Mouse (Mus musculus): Measurements from ENCODE around the gene Cox5b. TPM values are rescaled to one million over a fixed set of nuclear protein-coding genes. Genes with fewer than 3 reads are reported as not detected.

Cox5b gene
- polyA plus RNA-seq, 1 experiment from 2014 or later, result 626 TPM

- H3K27ac ChIP-seq (ENCODE audit: low read length), result no peak overlapping the region
- no peaks in the 10 kb centered on the region for H3K9me3 ChIP-seq (replicated peaks; ENCODE audit: control insufficient read depth, low read length, poor library complexity, severe bottlenecking)
- peak overlapping the region; percentile 85 for H3K4me3 ChIP-seq (ENCODE audit: low read depth, low read length)
- H3K9ac ChIP-seq (ENCODE audit: low read depth, low read length), result peak overlapping the region; percentile 89
- peak overlapping the region; percentile 82 for H3K4me2 ChIP-seq (ENCODE audit: low read length)
- ATAC-seq, result no peak
- 95% methylated on average over 1 of the region's 1 CpGs for whole genome bisulfite sequencing
- no peaks in the 10 kb centered on the region for H3K27me3 ChIP-seq (ENCODE audit: control insufficient read depth, insufficient read depth, low read depth, low read length)
- H3K36me3 ChIP-seq (ENCODE audit: control insufficient read depth, insufficient read depth, low read length), result peaks cover 13% of the 10 kb centered on the region
- H3K4me1 ChIP-seq (ENCODE audit: control insufficient read depth, insufficient read depth, low read length), result peaks cover 15% of the 10 kb centered on the region
Measured at GRCm38 (mm10) chr1:36708626-36709025, 17.4 kb downstream of the Cox5b start.

GRCm38 (mm10) chr1:36709055-36709853 lies 18.0 kb downstream of the Cox5b start:
- Histone ChIP-seq H3K27me3 (ENCODE audit: control insufficient read depth, insufficient read depth, low read depth, low read length) (no peaks in the 10 kb centered on the region), H3K27ac (ENCODE audit: low read length) (peak overlapping the region; percentile 81), H3K9ac (ENCODE audit: low read depth, low read length) (peak overlapping the region; percentile 89), H3K4me1 (ENCODE audit: control insufficient read depth, insufficient read depth, low read length) (peaks cover 15% of the 10 kb centered on the region), H3K9me3 (replicated peaks; ENCODE audit: control insufficient read depth, low read length, poor library complexity, severe bottlenecking) (no peaks in the 10 kb centered on the region), H3K4me3 (ENCODE audit: low read depth, low read length) (peak overlapping the region; percentile 85), H3K36me3 (ENCODE audit: control insufficient read depth, insufficient read depth, low read length) (peaks cover 13% of the 10 kb centered on the region), H3K4me2 (ENCODE audit: low read length) (peak overlapping the region; percentile 82)
- peak; percentile 82 for ATAC-seq
- WGBS, result under 1% methylated on average over 33 of the region's 33 CpGs

GRCm38 (mm10) chr1:36709854-36710280 lies 18.6 kb downstream of the Cox5b start, which contains the start of gene 4933424G06Rik:
4933424G06Rik (plus strand) TSS chr1:36710149.
- peaks cover 15% of the 10 kb centered on the region for H3K4me1 ChIP-seq (ENCODE audit: control insufficient read depth, insufficient read depth, low read length)
- no peaks in the 10 kb centered on the region for H3K9me3 ChIP-seq (replicated peaks; ENCODE audit: control insufficient read depth, low read length, poor library complexity, severe bottlenecking)
- H3K27ac ChIP-seq (ENCODE audit: low read length), result peak within 1 kb of the TSS; percentile 81
- peak; percentile 98 for ATAC-seq
- H3K9ac ChIP-seq (ENCODE audit: low read depth, low read length), result peak within 1 kb of the TSS; percentile 89
- WGBS, result under 1% methylated on average over 29 of the region's 29 CpGs
- H3K36me3 ChIP-seq (ENCODE audit: control insufficient read depth, insufficient read depth, low read length), result peaks cover 10% of the 10 kb centered on the region
- H3K4me2 ChIP-seq (ENCODE audit: low read length), result peak within 1 kb of the TSS; percentile 82
- peak within 1 kb of the TSS; percentile 85 for H3K4me3 ChIP-seq (ENCODE audit: low read depth, low read length)
- no peaks in the 10 kb centered on the region for H3K27me3 ChIP-seq (ENCODE audit: control insufficient read depth, insufficient read depth, low read depth, low read length)

- no peak for ATAC-seq
- Histone ChIP-seq H3K9me3 (replicated peaks; ENCODE audit: control insufficient read depth, low read length, poor library complexity, severe bottlenecking) (no peaks in the 10 kb centered on the region), H3K4me2 (ENCODE audit: low read length) (no peak overlapping the region), H3K36me3 (ENCODE audit: control insufficient read depth, insufficient read depth, low read length) (peaks cover 5% of the 10 kb centered on the region; the same call in 1 of the 2 replicates), H3K27ac (ENCODE audit: low read length) (no peak overlapping the region), H3K4me3 (ENCODE audit: low read depth, low read length) (no peak overlapping the region), H3K27me3 (ENCODE audit: control insufficient read depth, insufficient read depth, low read depth, low read length) (no peaks in the 10 kb centered on the region), H3K4me1 (ENCODE audit: control insufficient read depth, insufficient read depth, low read length) (peaks cover 15% of the 10 kb centered on the region), H3K9ac (ENCODE audit: low read depth, low read length) (no peak overlapping the region)
- 95% methylated on average over 2 of the region's 2 CpGs for WGBS
Measured at GRCm38 (mm10) chr1:36711104-36711503, 19.9 kb downstream of the Cox5b start.

GRCm38 (mm10) chr1:36714311-36714710 lies 23.1 kb downstream of the Cox5b start, which contains the start of gene Actr1b:
Actr1b (minus strand) TSS chr1:36714422.
- no peak within 1 kb of the TSS for H3K27ac ChIP-seq (ENCODE audit: low read length)
- H3K4me1 ChIP-seq (ENCODE audit: control insufficient read depth, insufficient read depth, low read length), result no peaks in the 10 kb centered on the region
- no peaks in the 10 kb centered on the region for H3K9me3 ChIP-seq (replicated peaks; ENCODE audit: control insufficient read depth, low read length, poor library complexity, severe bottlenecking)
- ATAC-seq, result no peak
- WGBS, result 84% methylated on average over 5 of the region's 5 CpGs
- no peak within 1 kb of the TSS for H3K4me2 ChIP-seq (ENCODE audit: low read length)
- H3K36me3 ChIP-seq (ENCODE audit: control insufficient read depth, insufficient read depth, low read length), result no peaks in the 10 kb centered on the region
- H3K9ac ChIP-seq (ENCODE audit: low read depth, low read length), result no peak within 1 kb of the TSS
- H3K4me3 ChIP-seq (ENCODE audit: low read depth, low read length), result no peak within 1 kb of the TSS
- no peaks in the 10 kb centered on the region for H3K27me3 ChIP-seq (ENCODE audit: control insufficient read depth, insufficient read depth, low read depth, low read length)

GRCm38 (mm10) chr1:36718786-36719185 lies 27.5 kb downstream of the Cox5b start:
- no peak for ATAC-seq
- H3K4me1 ChIP-seq (ENCODE audit: control insufficient read depth, insufficient read depth, low read length), result no peaks in the 10 kb centered on the region
- 88% methylated on average over 1 of the region's 1 CpGs for WGBS

GRCm38 (mm10) chr1:36723146-36724056 lies 32.2 kb downstream of the Cox5b start:
- 76% methylated on average over 16 of the region's 16 CpGs for WGBS
- no peaks in the 10 kb centered on the region for H3K4me1 ChIP-seq (ENCODE audit: control insufficient read depth, insufficient read depth, low read length)
- ATAC-seq, result no peak
- no peak overlapping the region for H3K27ac ChIP-seq (ENCODE audit: low read length)
- H3K9me3 ChIP-seq (replicated peaks; ENCODE audit: control insufficient read depth, low read length, poor library complexity, severe bottlenecking), result no peaks in the 10 kb centered on the region
- H3K9ac ChIP-seq (ENCODE audit: low read depth, low read length), result no peak overlapping the region
- H3K4me2 ChIP-seq (ENCODE audit: low read length), result no peak overlapping the region
- no peak overlapping the region for H3K4me3 ChIP-seq (ENCODE audit: low read depth, low read length)
- no peaks in the 10 kb centered on the region for H3K27me3 ChIP-seq (ENCODE audit: control insufficient read depth, insufficient read depth, low read depth, low read length)
- no peaks in the 10 kb centered on the region for H3K36me3 ChIP-seq (ENCODE audit: control insufficient read depth, insufficient read depth, low read length)

More at GRCm38 (mm10) chr1:36718786-36719185, 27.5 kb downstream of the Cox5b start:
- Histone ChIP-seq H3K36me3 (ENCODE audit: control insufficient read depth, insufficient read depth, low read length) (no peaks in the 10 kb centered on the region), H3K4me2 (ENCODE audit: low read length) (no peak overlapping the region), H3K9me3 (replicated peaks; ENCODE audit: control insufficient read depth, low read length, poor library complexity, severe bottlenecking) (no peaks in the 10 kb centered on the region), H3K27me3 (ENCODE audit: control insufficient read depth, insufficient read depth, low read depth, low read length) (no peaks in the 10 kb centered on the region), H3K4me3 (ENCODE audit: low read depth, low read length) (no peak overlapping the region), H3K27ac (ENCODE audit: low read length) (no peak overlapping the region), H3K9ac (ENCODE audit: low read depth, low read length) (no peak overlapping the region)

GRCm38 (mm10) chr1:36724057-36724431 lies 32.8 kb downstream of the Cox5b start:
- H3K4me1 ChIP-seq (ENCODE audit: control insufficient read depth, insufficient read depth, low read length), result no peaks in the 10 kb centered on the region
- no peak overlapping the region for H3K4me3 ChIP-seq (ENCODE audit: low read depth, low read length)
- no peak overlapping the region for H3K27ac ChIP-seq (ENCODE audit: low read length)
- no peaks in the 10 kb centered on the region for H3K36me3 ChIP-seq (ENCODE audit: control insufficient read depth, insufficient read depth, low read length)
- H3K4me2 ChIP-seq (ENCODE audit: low read length), result no peak overlapping the region
- ATAC-seq, result no peak
- H3K27me3 ChIP-seq (ENCODE audit: control insufficient read depth, insufficient read depth, low read depth, low read length), result no peaks in the 10 kb centered on the region
- no peaks in the 10 kb centered on the region for H3K9me3 ChIP-seq (replicated peaks; ENCODE audit: control insufficient read depth, low read length, poor library complexity, severe bottlenecking)
- 67% methylated on average over 4 of the region's 4 CpGs for WGBS
- H3K9ac ChIP-seq (ENCODE audit: low read depth, low read length), result no peak overlapping the region
